Comparison of ENCODE assay signal across 29 mouse cellular contexts in genomic region chr12:83558496-83558895, GRCm38 (mm10). TPM values are rescaled to one million over a fixed set of nuclear protein-coding genes. Genes with fewer than 3 reads are reported as not detected.
DNase-seq lines count a peak whose midpoint lies in the region; ATAC-seq lines count a peak whose summit lies in the region.
"Had no signal": no experiment of that assay in that cellular context is flagged by ENCODE, and none has a peak within 500 bp of the region (broad histone marks: within the 10 kb centered on the region; RNA-seq: fewer than 3 reads in every experiment).

No protein-coding gene starts in this region.

- no peak overlapping the region for H3K27ac ChIP-seq in kidney, embryonic 14.5 days (ENCODE audit: low read depth, low read length)
- H3K27ac ChIP-seq: forebrain, embryonic 13.5 days; hindbrain, embryonic 12.5 days; hindbrain, postnatal 0 days; intestine, embryonic 15.5 days; liver, embryonic 13.5 days; midbrain, embryonic 13.5 days; neural tube, embryonic 13.5 days had no signal

- no peaks in the 10 kb centered on the region for H3K27me3 ChIP-seq in kidney, embryonic 14.5 days (ENCODE audit: control insufficient read depth, insufficient read depth, low read length)
- H3K27me3 ChIP-seq: forebrain, embryonic 13.5 days; hindbrain, embryonic 12.5 days; intestine, embryonic 15.5 days; liver, embryonic 13.5 days; midbrain, embryonic 13.5 days; neural tube, embryonic 13.5 days had no signal

- H3K4me3 ChIP-seq in kidney, embryonic 14.5 days (ENCODE audit: low read length), result no peak overlapping the region
- H3K4me3 ChIP-seq: forebrain, embryonic 13.5 days; hindbrain, embryonic 12.5 days; intestine, embryonic 15.5 days; liver, embryonic 13.5 days; midbrain, embryonic 13.5 days; neural tube, embryonic 13.5 days had no signal

- no peak for ATAC-seq in kidney, embryonic 14.5 days (ENCODE audit: low FRiP score, low TSS enrichment)
- ATAC-seq: activated CD4-positive, CD25-positive, alpha-beta regulatory T cell, adult 4 months; CD4-positive, CD25-positive, alpha-beta regulatory T cell, adult 4 months; forebrain, embryonic 13.5 days; hindbrain, postnatal 0 days; intestine, embryonic 15.5 days; lung, postnatal 0 days; midbrain, embryonic 13.5 days had no signal

- no peak overlapping the region for H3K9ac ChIP-seq in kidney, embryonic 14.5 days (ENCODE audit: low read depth, low read length)
- H3K9ac ChIP-seq: forebrain, embryonic 13.5 days; hindbrain, embryonic 12.5 days; intestine, embryonic 15.5 days; liver, embryonic 13.5 days; midbrain, embryonic 13.5 days; neural tube, embryonic 13.5 days had no signal

- intact Hi-C loops in gastrocnemius, postnatal 14 days (cut with DNase I; ENCODE audit: low total_unique reads), result no loop called here
- intact Hi-C loops in left cerebral cortex, postnatal 36 days (cut with DNase I), result no loop called here

- no peaks in the 10 kb centered on the region for H3K4me1 ChIP-seq in kidney, embryonic 14.5 days (ENCODE audit: control insufficient read depth, insufficient read depth, low read length)
- H3K4me1 ChIP-seq: intestine, embryonic 15.5 days had no signal

- no peak overlapping the region for H3K4me2 ChIP-seq in kidney, embryonic 14.5 days (replicated peaks; ENCODE audit: low read depth, low read length)
- H3K4me2 ChIP-seq: forebrain, embryonic 13.5 days; heart, embryonic 11.5 days; hindbrain, embryonic 12.5 days; intestine, embryonic 15.5 days; liver, embryonic 13.5 days; midbrain, embryonic 13.5 days; neural tube, embryonic 13.5 days had no signal

- peaks cover 50% of the 10 kb centered on the region for H3K36me3 ChIP-seq in kidney, embryonic 14.5 days (ENCODE audit: control insufficient read depth, insufficient read depth, low read length)

- WGBS in kidney, embryonic 14.5 days, result 80% methylated on average over 7 of the region's 7 CpGs

- no peaks in the 10 kb centered on the region for H3K9me3 ChIP-seq in kidney, embryonic 14.5 days (ENCODE audit: control insufficient read depth, low read length)
- H3K9me3 ChIP-seq: forebrain, embryonic 13.5 days; hindbrain, embryonic 12.5 days; intestine, embryonic 15.5 days; liver, embryonic 13.5 days; midbrain, embryonic 13.5 days; neural tube, embryonic 13.5 days had no signal

- peak; percentile 24 for DNase-seq in gastrocnemius, postnatal 25 days
- no peak for DNase-seq in gastrocnemius, postnatal 14 days
- peak; percentile 45 for DNase-seq in cerebellum, adult 11-12 months
- DNase-seq in cerebellum, adult 9-11 months, result peak; percentile 54
- no peak for DNase-seq in left cerebral cortex, postnatal 36 days (ENCODE audit: low spot score in 2 of 2)
- no peak for DNase-seq in right cerebral cortex, postnatal 14 days
- DNase-seq: adrenal gland, adult 2 months; adrenal gland, postnatal 36 days; heart, adult 11 months; heart, postnatal 36 days; kidney, adult 9 months; kidney, postnatal 36 days; left cerebral cortex, postnatal 4 days; liver, embryonic 13.5 days; lung, adult 18-20 months; lung, postnatal 4 days; spleen, adult 18-20 months; thymus, postnatal 14 days had no signal

RNA-seq across cellular contexts. Expression of gene Dcaf4, which starts 38.2 kb away (rescaled TPM):
- 10 to 100 TPM; 16.5 to 22.3 TPM for total RNA-seq in gastrocnemius, postnatal 25 days (2021)
- 10 to 100 TPM; 21.2 to 25.8 TPM for total RNA-seq in gastrocnemius, postnatal 14 days (2021)
- total RNA-seq in left cerebral cortex, postnatal 36 days (2021), result 10 to 100 TPM; 28.7 to 32.3 TPM
- 27.4 and 28.1 TPM in 2 replicates for polyA plus RNA-seq in kidney, embryonic 14.5 days (2014; fragmentation: Nextera tagmentation; extraction: Ambion mirVana)

RNA-seq across cellular contexts. Expression of gene Zfyve1, which starts 38.5 kb away (rescaled TPM):
- 10 to 100 TPM; 12.8 to 20.3 TPM for total RNA-seq in gastrocnemius, postnatal 25 days (2021)
- 10 to 100 TPM; 14.1 to 19.1 TPM for total RNA-seq in gastrocnemius, postnatal 14 days (2021)
- total RNA-seq in left cerebral cortex, postnatal 36 days (2021), result 10 to 100 TPM; 43.6 to 44.9 TPM
- 11.2 and 16.9 TPM in 2 replicates for polyA plus RNA-seq in kidney, embryonic 14.5 days (2014; fragmentation: Nextera tagmentation; extraction: Ambion mirVana)

Comparison
In these comparisons a context has a peak if more than half of its experiments do, and no peak if none do; other contexts are left out.
1. DNase-seq: peak in gastrocnemius, postnatal 25 days (single experiment), cerebellum, adult 11-12 months (single experiment) and cerebellum, adult 9-11 months (single experiment); none in gastrocnemius, postnatal 14 days (single experiment), left cerebral cortex, postnatal 36 days (0 of 2) and right cerebral cortex, postnatal 14 days (single experiment).